Mouse (Mus musculus) induced T-regulatory cell, adult 2 months (primary cell): ENCODE measurements around the gene Samd10.

Source experiments
- DNase-seq: peaks from one replicate; pipeline ENCODE4 v3.0.0-alpha.2; 2012; ENCODE audit warnings: low read depth

The Samd10 gene

DNA sequence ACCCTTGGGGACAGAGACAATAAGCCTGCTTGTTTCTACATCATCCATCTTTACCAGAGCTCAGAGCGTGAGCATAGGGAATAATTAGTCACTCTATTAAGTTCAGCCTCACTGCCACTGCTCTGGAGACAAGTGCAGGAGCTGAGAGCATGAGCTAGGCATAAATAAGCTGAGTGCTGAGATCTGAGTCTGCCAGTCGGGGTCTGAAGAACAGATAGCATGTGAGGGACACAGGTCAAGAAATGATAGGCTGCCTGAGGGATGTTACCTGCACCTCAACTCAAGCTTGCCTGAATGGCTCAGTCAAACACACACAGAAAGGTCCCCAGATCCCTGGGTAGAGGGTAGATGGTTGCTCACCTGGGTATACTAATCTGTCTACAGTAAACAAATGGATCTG lies 21.9 kb downstream of the Samd10 start:
- DNase-seq: no peak

GRCm38 (mm10) chr2:181576613-181577012 lies 22.4 kb downstream of the Samd10 start:
- DNase-seq: no peak

DNA sequence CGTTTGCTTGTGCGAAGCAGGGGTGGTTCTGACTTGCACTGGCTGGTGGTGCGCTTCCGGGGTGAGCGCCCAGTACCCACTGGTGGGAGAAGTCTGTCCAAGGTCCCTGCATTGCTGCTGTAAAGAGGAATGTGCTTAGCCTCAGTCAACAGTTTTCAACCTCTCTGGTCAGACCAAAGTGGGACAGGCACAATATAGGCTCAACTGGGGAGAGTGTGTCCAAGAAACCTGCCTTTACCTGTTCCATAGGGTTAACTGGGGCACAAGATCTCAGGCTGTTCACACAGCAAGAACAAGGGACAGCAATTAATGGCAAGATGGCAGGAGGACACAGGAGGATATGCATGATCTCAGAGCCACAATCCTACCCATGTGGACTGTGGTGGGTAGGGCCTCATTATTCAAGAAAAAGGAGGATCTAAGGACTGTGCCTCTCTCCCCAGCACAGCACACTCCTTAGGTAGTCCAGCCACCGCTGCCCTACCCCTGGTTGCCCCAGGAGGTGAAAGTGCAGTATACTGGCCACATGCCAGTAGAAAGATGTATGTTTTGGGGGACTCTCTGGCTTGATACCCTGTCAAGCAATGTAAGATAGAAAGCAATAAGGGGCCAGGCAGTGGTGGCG lies 24.0 kb downstream of the Samd10 start:
- DNase-seq: no peak

GRCm38 (mm10) chr2:181573961-181574360 lies 25.1 kb downstream of the Samd10 start:
- DNase-seq: no peak

GRCm38 (mm10) chr2:181572921-181573920 lies 25.8 kb downstream of the Samd10 start:
- DNase-seq: no peak

DNA sequence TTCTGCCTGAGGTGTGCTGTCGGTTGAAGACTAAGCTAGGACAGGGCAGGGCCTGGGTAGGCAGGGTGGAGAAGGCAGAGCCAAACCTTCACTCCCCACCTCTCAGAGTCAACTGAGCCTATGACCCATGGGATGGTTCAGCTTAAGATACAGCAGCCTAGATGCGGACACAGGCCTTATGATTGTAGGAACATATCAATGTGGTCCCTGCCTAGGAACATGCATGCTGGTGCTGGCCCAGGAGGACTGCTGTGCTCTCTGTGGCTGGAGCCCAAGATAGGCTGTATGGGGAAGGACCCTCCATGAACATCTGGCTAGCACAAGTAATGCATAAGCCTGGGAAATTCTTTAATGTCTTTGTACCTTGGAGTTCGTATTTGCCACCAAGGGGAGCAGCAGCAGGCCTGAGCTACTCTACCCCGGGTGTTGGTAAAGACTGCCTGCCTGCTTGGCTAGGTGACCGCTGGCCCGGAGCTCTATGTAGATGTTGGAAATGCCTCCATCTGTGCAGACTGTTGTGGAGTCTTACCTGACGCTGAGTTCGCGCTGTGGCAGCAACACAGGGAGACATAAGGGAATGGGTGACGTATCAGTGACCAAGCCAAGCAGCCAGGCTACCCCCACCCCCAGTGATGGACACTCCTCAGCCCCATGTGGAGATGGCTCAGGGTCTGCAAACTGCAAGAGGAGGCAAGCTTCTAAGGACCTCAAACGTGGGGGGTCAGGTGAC lies 26.9 kb downstream of the Samd10 start:
- DNase-seq: no peak

DNA sequence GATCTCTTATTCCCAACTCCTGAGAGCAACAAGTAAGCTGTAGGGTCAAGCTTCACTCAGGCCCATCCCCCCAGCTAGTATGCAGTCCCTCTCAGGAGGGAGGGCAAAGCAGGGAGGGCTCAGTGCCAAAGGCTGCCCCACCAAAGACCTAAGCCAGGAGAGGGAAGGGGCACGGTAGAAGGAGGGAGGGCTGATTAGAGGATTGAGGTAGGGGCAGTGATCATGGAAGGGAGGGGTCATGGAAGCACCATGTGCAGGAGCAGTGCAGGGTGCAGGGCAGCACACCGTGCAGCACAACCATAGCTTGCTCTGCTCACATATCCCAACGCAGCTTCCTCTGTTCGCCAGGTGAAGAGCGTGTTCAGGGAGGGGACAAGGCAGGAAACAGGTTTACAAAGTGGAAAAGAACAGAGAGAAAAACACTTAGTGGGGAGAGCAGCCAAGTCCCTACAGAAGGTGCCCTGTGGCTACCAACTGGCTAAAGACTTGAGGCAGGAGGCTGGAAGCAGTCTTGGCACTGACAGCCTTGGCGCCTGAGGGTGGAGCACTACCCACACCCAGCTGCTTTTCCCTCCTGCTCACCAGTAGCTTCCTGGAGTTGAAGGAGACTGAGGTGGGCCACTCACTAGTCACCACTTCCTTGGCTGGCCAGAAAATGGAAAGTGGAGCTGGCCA lies 28.0 kb downstream of the Samd10 start:
- no peak for DNase-seq

DNA sequence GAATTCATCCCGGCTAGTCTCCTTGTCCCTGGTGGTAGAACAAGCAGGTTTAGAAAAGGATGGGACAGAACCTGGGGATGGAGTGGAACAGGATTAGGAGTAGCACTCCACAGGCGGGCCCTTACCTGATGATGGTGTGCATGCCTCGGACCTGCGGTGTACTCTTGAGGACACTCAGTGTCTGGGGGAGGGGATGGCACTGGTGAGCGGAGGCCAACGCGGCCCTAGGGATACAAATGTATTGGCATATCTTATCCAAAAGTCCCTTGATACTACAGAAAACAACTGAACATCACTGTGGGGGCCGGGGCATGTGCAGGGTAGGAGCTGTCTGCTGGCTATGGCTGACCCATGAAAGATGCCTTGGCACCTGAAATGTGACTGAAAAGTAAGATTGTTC lies 28.6 kb downstream of the Samd10 start:
- DNase-seq: no peak

DNA sequence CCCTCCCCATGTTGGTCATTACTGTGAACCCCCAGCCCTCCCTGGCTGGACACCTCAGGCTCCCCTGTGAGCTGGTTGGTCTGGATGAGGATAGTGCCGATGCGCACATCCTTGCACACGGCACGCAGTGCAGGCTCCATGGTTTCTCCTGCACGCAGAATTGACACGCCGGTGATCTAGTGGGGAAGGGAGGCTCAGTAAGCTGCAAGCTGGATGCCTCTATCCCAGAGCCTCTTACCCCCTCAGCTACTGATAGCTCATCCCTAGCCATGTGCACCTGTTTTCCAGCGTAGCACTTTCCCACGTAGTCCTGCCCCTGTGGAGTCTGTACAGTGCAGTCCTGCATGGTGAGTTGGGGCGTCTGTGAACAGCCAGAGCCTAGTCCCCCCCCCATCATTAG lies 29.2 kb downstream of the Samd10 start:
- DNase-seq: no peak

- DNase-seq: peak; percentile 78
Measured at GRCm38 (mm10) chr2:181568272-181569008, 30.6 kb downstream of the Samd10 start.

GRCm38 (mm10) chr2:181567338-181567737 lies 31.7 kb downstream of the Samd10 start:
- no peak for DNase-seq

GRCm38 (mm10) chr2:181553772-181554171 lies 45.2 kb downstream of the Samd10 start:
- no peak for DNase-seq

DNA sequence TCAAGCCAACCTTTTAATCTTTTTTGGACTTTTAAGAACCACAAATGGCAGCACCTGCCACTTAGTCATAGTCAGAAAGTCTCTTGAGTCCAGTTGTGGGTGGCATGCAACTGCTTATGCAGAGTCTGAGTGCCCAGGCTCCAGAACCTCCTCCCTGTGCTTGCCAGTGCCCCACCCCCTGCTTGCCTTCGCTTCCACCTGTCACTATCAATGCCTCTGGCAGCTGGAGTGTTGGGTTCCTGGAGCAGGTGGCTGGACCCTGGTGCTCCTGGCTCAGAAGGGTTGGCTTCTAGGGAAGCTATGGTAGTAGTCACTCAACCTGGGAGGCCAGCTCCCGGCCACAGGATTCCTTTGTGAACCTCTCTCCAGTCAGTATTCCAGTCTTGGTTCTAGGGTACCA lies 48.8 kb downstream of the Samd10 start:
- no peak for DNase-seq

GRCm38 (mm10) chr2:181548682-181549081 lies 50.3 kb downstream of the Samd10 start:
- no peak for DNase-seq

GRCm38 (mm10) chr2:181548227-181548626 lies 50.8 kb downstream of the Samd10 start:
- no peak for DNase-seq

DNA sequence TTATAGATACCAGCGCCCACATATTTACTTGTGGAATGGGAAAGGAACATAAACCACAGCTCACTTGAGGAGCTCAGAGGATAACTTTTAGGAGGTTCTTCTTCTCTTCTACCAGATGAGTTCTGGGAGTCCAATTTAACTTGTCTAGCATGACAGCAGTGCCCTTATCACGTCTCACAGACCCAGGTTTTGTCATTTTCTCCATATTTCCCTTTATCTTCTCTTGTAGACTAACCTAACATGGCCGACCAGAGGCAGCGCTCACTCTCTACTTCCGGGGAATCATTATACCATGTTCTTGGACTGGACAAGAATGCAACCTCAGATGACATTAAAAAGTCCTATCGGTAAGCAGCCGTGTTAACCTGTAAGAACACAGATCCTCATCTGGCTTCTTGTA lies 52.9 kb downstream of the Samd10 start:
- no peak for DNase-seq
